Mouse (Mus musculus) liver, embryonic 14.5 days (tissue): Measurements from ENCODE around the gene Ltf.

Experiments
- CTCF ChIP-seq: IDR thresholded peaks from 2 replicates; pipeline ENCODE4 v1.5.1; 2016; ENCODE audit warnings: antibody characterized with exemption, low read depth, control low read depth
- EP300 ChIP-seq: IDR thresholded peaks from 2 replicates; pipeline ENCODE4 v1.6.1; 2016; ENCODE audit warnings: antibody characterized with exemption, low read depth

DNA sequence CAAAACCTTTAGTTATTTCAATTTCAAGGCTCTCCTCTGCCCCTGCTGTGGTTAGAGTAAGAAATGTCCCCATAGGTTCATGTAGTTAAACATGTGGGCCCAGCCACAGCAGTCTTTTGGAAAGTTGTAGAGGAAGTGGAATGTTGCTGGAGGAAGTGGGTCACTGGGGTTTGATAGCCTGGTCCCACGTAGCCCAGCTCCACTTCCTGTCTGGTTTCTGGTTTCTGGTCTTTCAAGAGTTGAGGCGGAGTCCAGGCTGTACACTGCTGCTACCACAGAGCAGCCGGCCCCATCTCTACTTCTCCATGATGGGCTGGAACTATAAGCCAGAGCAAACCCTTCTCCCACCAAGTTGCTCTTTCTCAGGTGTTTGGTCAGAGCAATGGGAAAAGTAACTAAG lies 27.2 kb downstream of the Ltf start:
- TF ChIP-seq CTCF (no peak), EP300 (no peak)
